Mouse (Mus musculus) embryonic facial prominence, embryonic 14.5 days (tissue): ENCODE measurements around the gene Frmd4a. TPM values are rescaled to one million over a fixed set of nuclear protein-coding genes. Genes with fewer than 3 reads are reported as not detected.

Source experiments
- ATAC-seq: fragments of 200-750 bp; cut with Nextera tagmentation; 2 replicates; pipeline ENCODE4 v1.8.0; 2017; ENCODE audit warnings: low read depth, moderate number of reproducible peaks, moderate TSS enrichment
- DNase-seq: peaks from one replicate; pipeline ENCODE4 v3.0.0-alpha.2; 2015; ENCODE audit warnings: low spot score
- H3K27ac ChIP-seq: fragments of 300-500 bp; sonication (generic); replicated peaks from 2 replicates; pipeline ENCODE4 v1.5.1; 2014; ENCODE audit warnings: low read depth, mild to moderate bottlenecking, low read length, moderate library complexity
- H3K27me3 ChIP-seq: fragments of 300-500 bp; sonication (generic); replicated peaks from 2 replicates; pipeline ENCODE4 v1.6.1; 2014; ENCODE audit warnings: low read length; ENCODE audit not compliant: control insufficient read depth, insufficient read depth
- H3K36me3 ChIP-seq: fragments of 300-500 bp; sonication (generic); 2 replicates; pipeline ENCODE4 v1.6.1; 2014; ENCODE audit warnings: low read length, mixed read lengths; ENCODE audit not compliant: control insufficient read depth, insufficient read depth
- H3K4me1 ChIP-seq: fragments of 300-500 bp; sonication (generic); 2 replicates; pipeline ENCODE4 v1.6.1; 2014; ENCODE audit warnings: antibody characterized with exemption, low read length; ENCODE audit not compliant: control insufficient read depth, insufficient read depth
- H3K4me2 ChIP-seq: fragments of 300-500 bp; sonication (generic); 2 replicates; pipeline ENCODE4 v1.6.1; 2014; ENCODE audit warnings: low read depth, mild to moderate bottlenecking, low read length, moderate library complexity, mixed read lengths
- H3K4me3 ChIP-seq: fragments of 300-500 bp; sonication (generic); 2 replicates; pipeline ENCODE4 v1.5.1; 2014; ENCODE audit warnings: low read depth, mild to moderate bottlenecking, low read length
- H3K9ac ChIP-seq: fragments of 300-500 bp; sonication (generic); 2 replicates; pipeline ENCODE4 v1.6.1; 2014; ENCODE audit warnings: low read depth, mild to moderate bottlenecking, low read length, moderate library complexity, mixed read lengths
- H3K9me3 ChIP-seq: fragments of 300-500 bp; sonication (generic); 2 replicates; pipeline ENCODE4 v1.6.1; 2016; ENCODE audit warnings: low read length; ENCODE audit not compliant: control insufficient read depth
- WGBS: fragments of 180-500 bp; shearing (Covaris S2); extraction: QIAGEN DNeasy Blood & Tissue Kit; methylation state at CpG from one replicate; pipeline ENCODE4 v1.1.7; 2014; 5-methylcytosine and 5-hydroxymethylcytosine counted together
- polyA plus RNA-seq: library from polyadenylated mRNA; unstranded; fragments of >200 nt; fragmentation: Nextera tagmentation; extraction: Ambion mirVana; gene quantifications from 2 replicates; pipeline ENCODE4 v1.2.1, GENCODE M21; 2014

Gene Frmd4a
- polyA plus RNA-seq, 1 experiment from 2014 or later: 27.2 TPM

- H3K36me3 ChIP-seq: peaks cover 55% of the 10 kb centered on the region
- WGBS: 86% methylated on average over 7 of the region's 7 CpGs
- H3K4me2 ChIP-seq: no peak overlapping the region
- no peak overlapping the region for H3K9ac ChIP-seq
- ATAC-seq: no peak
- peaks cover 18% of the 10 kb centered on the region for H3K4me1 ChIP-seq
- no peaks in the 10 kb centered on the region for H3K27me3 ChIP-seq
- H3K27ac ChIP-seq: no peak overlapping the region
- no peak overlapping the region for H3K4me3 ChIP-seq
- no peak for DNase-seq
- no peaks in the 10 kb centered on the region for H3K9me3 ChIP-seq
These were observed 558.5 kb downstream of the Frmd4a start for GRCm38 (mm10) chr2:4575975-4576374.

GRCm38 (mm10) chr2:4578291-4578690 lies 560.8 kb downstream of the Frmd4a start:
- WGBS: 84% methylated on average over 5 of the region's 5 CpGs
- Histone ChIP-seq H3K9me3 (no peaks in the 10 kb centered on the region), H3K27ac (no peak overlapping the region; the same call in 1 of the 2 replicates), H3K4me3 (no peak overlapping the region), H3K4me1 (peaks cover 26% of the 10 kb centered on the region), H3K36me3 (peaks cover 47% of the 10 kb centered on the region), H3K27me3 (no peaks in the 10 kb centered on the region), H3K9ac (no peak overlapping the region), H3K4me2 (no peak overlapping the region)
- ATAC-seq (no peak), DNase-seq (no peak)

- Histone ChIP-seq H3K27me3 (no peaks in the 10 kb centered on the region), H3K4me2 (no peak overlapping the region), H3K9ac (no peak overlapping the region), H3K4me3 (no peak overlapping the region), H3K4me1 (peaks cover 31% of the 10 kb centered on the region), H3K9me3 (no peaks in the 10 kb centered on the region), H3K27ac (peak overlapping the region; percentile 66), H3K36me3 (peaks cover 35% of the 10 kb centered on the region)
- ATAC-seq (peak; percentile 47; the same call in 1 of the 2 replicates), DNase-seq (peak; percentile 75)
- 49% methylated on average over 8 of the region's 8 CpGs for WGBS
These were observed 562.0 kb downstream of the Frmd4a start for GRCm38 (mm10) chr2:4579357-4580068.

- Histone ChIP-seq H3K9ac (no peak overlapping the region), H3K4me3 (no peak overlapping the region), H3K9me3 (no peaks in the 10 kb centered on the region), H3K27ac (no peak overlapping the region), H3K4me1 (peaks cover 36% of the 10 kb centered on the region), H3K4me2 (no peak overlapping the region), H3K36me3 (peaks cover 23% of the 10 kb centered on the region), H3K27me3 (no peaks in the 10 kb centered on the region)
- WGBS: 85% methylated on average over 6 of the region's 6 CpGs
- no peak for DNase-seq
- no peak for ATAC-seq
These were observed 563.1 kb downstream of the Frmd4a start for GRCm38 (mm10) chr2:4580666-4581065.

GRCm38 (mm10) chr2:4582930-4583329 lies 565.4 kb downstream of the Frmd4a start:
- H3K9ac ChIP-seq: no peak overlapping the region
- H3K4me2 ChIP-seq: no peak overlapping the region
- H3K27me3 ChIP-seq: no peaks in the 10 kb centered on the region
- DNase-seq (no peak), ATAC-seq (no peak)
- no peaks in the 10 kb centered on the region for H3K9me3 ChIP-seq
- peaks cover 57% of the 10 kb centered on the region for H3K4me1 ChIP-seq
- no peak overlapping the region; the same call in 1 of the 2 replicates for H3K27ac ChIP-seq
- no peak overlapping the region for H3K4me3 ChIP-seq
- 84% methylated on average over 2 of the region's 2 CpGs for WGBS
- peaks cover 32% of the 10 kb centered on the region; the same call in 1 of the 2 replicates for H3K36me3 ChIP-seq

- no peak for ATAC-seq
- DNase-seq: no peak
- Histone ChIP-seq H3K4me2 (no peak overlapping the region), H3K36me3 (peaks cover 40% of the 10 kb centered on the region), H3K4me1 (peaks cover 58% of the 10 kb centered on the region), H3K27ac (no peak overlapping the region; the same call in 1 of the 2 replicates), H3K4me3 (no peak overlapping the region), H3K9ac (no peak overlapping the region), H3K9me3 (no peaks in the 10 kb centered on the region), H3K27me3 (no peaks in the 10 kb centered on the region)
- 35% methylated on average over 5 of the region's 5 CpGs for WGBS
These were observed 566.7 kb downstream of the Frmd4a start for GRCm38 (mm10) chr2:4584252-4584651.

- Histone ChIP-seq H3K4me1 (peaks cover 51% of the 10 kb centered on the region), H3K4me3 (no peak overlapping the region), H3K4me2 (no peak overlapping the region), H3K27me3 (no peaks in the 10 kb centered on the region), H3K9me3 (no peaks in the 10 kb centered on the region), H3K27ac (peak overlapping the region; percentile 81), H3K9ac (no peak overlapping the region), H3K36me3 (peaks cover 47% of the 10 kb centered on the region)
- DNase-seq (peak; percentile 89), ATAC-seq (no peak; the same call in 1 of the 2 replicates)
- 30% methylated on average over 11 of the region's 11 CpGs for WGBS
These were observed 568.7 kb downstream of the Frmd4a start for GRCm38 (mm10) chr2:4586245-4586644.

- H3K36me3 ChIP-seq: peaks cover 57% of the 10 kb centered on the region
- 13% methylated on average over 13 of the region's 13 CpGs for WGBS
These were observed 570.3 kb downstream of the Frmd4a start for GRCm38 (mm10) chr2:4587685-4588409.

More at GRCm38 (mm10) chr2:4587685-4588409, 570.3 kb downstream of the Frmd4a start:
- Histone ChIP-seq H3K4me1 (peaks cover 48% of the 10 kb centered on the region), H3K9ac (no peak overlapping the region), H3K9me3 (no peaks in the 10 kb centered on the region), H3K27me3 (no peaks in the 10 kb centered on the region), H3K4me2 (peak overlapping the region; percentile 17; the same call in 1 of the 2 replicates), H3K27ac (peak overlapping the region; percentile 81), H3K4me3 (no peak overlapping the region)
- ATAC-seq (peak; percentile 90), DNase-seq (peak; percentile 96)
